8 mouse cellular contexts compared by ENCODE assay signal in genomic region chr11:3290640-3291310, GRCm38 (mm10). TPM values are rescaled to one million over a fixed set of nuclear protein-coding genes. Genes with fewer than 3 reads are reported as not detected.
DNase-seq lines count a peak whose midpoint lies in the region; ATAC-seq lines count a peak whose summit lies in the region.

No protein-coding gene starts in this region.

- H3K4me2 ChIP-seq in limb, embryonic 12.5 days: peak overlapping the region; percentile 100
- H3K4me2 ChIP-seq in midbrain, embryonic 15.5 days: peak overlapping the region; percentile 85

- no peak for ATAC-seq in limb, embryonic 12.5 days (ENCODE audit: insufficient number of reproducible peaks, insufficient read depth, low FRiP score, low TSS enrichment, low read depth)
- ATAC-seq in midbrain, embryonic 15.5 days (replicated peaks): peak; percentile 7

- peaks cover 33% of the 10 kb centered on the region for H3K36me3 ChIP-seq in limb, embryonic 12.5 days
- peaks cover 13% of the 10 kb centered on the region; the same call in 1 of the 2 replicates for H3K36me3 ChIP-seq in midbrain, embryonic 15.5 days (replicated peaks)

- H3K9me3 ChIP-seq in limb, embryonic 12.5 days: no peaks in the 10 kb centered on the region
- H3K9me3 ChIP-seq in midbrain, embryonic 15.5 days: no peaks in the 10 kb centered on the region

- no peaks in the 10 kb centered on the region for H3K27me3 ChIP-seq in limb, embryonic 12.5 days
- H3K27me3 ChIP-seq in midbrain, embryonic 15.5 days (replicated peaks): no peaks in the 10 kb centered on the region

- DNase-seq in layer of hippocampus, adult 11-12 months (ENCODE audit: low spot score): peak; percentile 71
- DNase-seq in layer of hippocampus, adult 9-10 months (ENCODE audit: low spot score): no peak
- peak; percentile 68 to 70 for DNase-seq in cerebellum, postnatal 25 days
- DNase-seq in gastrocnemius, postnatal 10 days: peak; percentile 55
- DNase-seq in kidney, adult 18-20 months: peak; percentile 64
- peak; percentile 61 to 85 for DNase-seq in spleen, postnatal 4 days (ENCODE audit: low spot score in 2 of 2)

- H3K4me1 ChIP-seq in limb, embryonic 12.5 days (replicated peaks): peaks cover 47% of the 10 kb centered on the region
- peaks cover 60% of the 10 kb centered on the region for H3K4me1 ChIP-seq in midbrain, embryonic 15.5 days

- peak overlapping the region; percentile 97 for H3K9ac ChIP-seq in limb, embryonic 12.5 days (replicated peaks)
- peak overlapping the region; percentile 55 for H3K9ac ChIP-seq in midbrain, embryonic 15.5 days

- peak overlapping the region; percentile 100 for H3K27ac ChIP-seq in limb, embryonic 12.5 days
- H3K27ac ChIP-seq in midbrain, embryonic 15.5 days: peak overlapping the region; percentile 99

- H3K4me3 ChIP-seq in limb, embryonic 12.5 days (replicated peaks): peak overlapping the region; percentile 86
- peak overlapping the region; percentile 50 for H3K4me3 ChIP-seq in midbrain, embryonic 15.5 days

- WGBS in limb, embryonic 12.5 days: under 1% methylated on average over 50 of the region's 50 CpGs
- under 1% methylated on average over 50 of the region's 50 CpGs for WGBS in midbrain, embryonic 15.5 days

RNA-seq across cellular contexts. Expression of gene Patz1, which starts 2.1 kb away (rescaled TPM):
- 10 to 100 TPM; 19.5 to 21.0 TPM for total RNA-seq in gastrocnemius, postnatal 10 days (2021)
- 72.2 and 75.0 TPM in 2 replicates for polyA plus RNA-seq in limb, embryonic 12.5 days (2016; fragmentation: Nextera tagmentation; extraction: Ambion mirVana)
- polyA plus RNA-seq in midbrain, embryonic 15.5 days (2015; fragmentation: Nextera tagmentation; extraction: Ambion mirVana): 60.9 and 63.2 TPM in 2 replicates

RNA-seq across cellular contexts. Expression of gene Drg1, which starts 24.6 kb away (rescaled TPM):
- total RNA-seq in gastrocnemius, postnatal 10 days (2021): 10 to 100 TPM; 47.3 to 52.0 TPM
- polyA plus RNA-seq in limb, embryonic 12.5 days (2016; fragmentation: Nextera tagmentation; extraction: Ambion mirVana): 216 and 228 TPM in 2 replicates
- 215 and 221 TPM in 2 replicates for polyA plus RNA-seq in midbrain, embryonic 15.5 days (2015; fragmentation: Nextera tagmentation; extraction: Ambion mirVana)

RNA-seq across cellular contexts. Expression of gene Pik3ip1, which starts 39.4 kb away (rescaled TPM):
- 10 to 100 TPM; 11.0 to 15.8 TPM for total RNA-seq in gastrocnemius, postnatal 10 days (2021)
- polyA plus RNA-seq in limb, embryonic 12.5 days (2016; fragmentation: Nextera tagmentation; extraction: Ambion mirVana): 15.1 and 18.8 TPM in 2 replicates
- polyA plus RNA-seq in midbrain, embryonic 15.5 days (2015; fragmentation: Nextera tagmentation; extraction: Ambion mirVana): 26.5 and 26.6 TPM in 2 replicates
